Mouse (Mus musculus) embryonic facial prominence, embryonic 12.5 days (tissue): ENCODE measurements at regions not wholly inside any gene's neighbourhood (a gene's known extent, or its start where the extent isn't known, plus 50 kb on each side); places are given as distances from the start of the nearest gene placed in this dataset.

ENCODE experiments used
- ATAC-seq: fragments of 200-750 bp; cut with Nextera tagmentation; 2 replicates; pipeline ENCODE4 v1.8.0; 2017; ENCODE audit not compliant: insufficient number of reproducible peaks, insufficient read depth, low FRiP score, low TSS enrichment
- H3K27ac ChIP-seq: fragments of 300-500 bp; sonication (generic); 2 replicates; pipeline ENCODE4 v1.5.1; 2016; ENCODE audit warnings: mild to moderate bottlenecking
- H3K27me3 ChIP-seq: fragments of 300-500 bp; sonication (generic); 2 replicates; pipeline ENCODE4 v1.6.1; 2016; ENCODE audit warnings: mild to moderate bottlenecking, moderate library complexity
- H3K36me3 ChIP-seq: fragments of 300-500 bp; sonication (generic); 2 replicates; pipeline ENCODE4 v1.6.1; 2016; ENCODE audit warnings: mild to moderate bottlenecking
- H3K4me1 ChIP-seq: fragments of 300-500 bp; sonication (generic); 2 replicates; pipeline ENCODE4 v1.6.1; 2016
- H3K4me2 ChIP-seq: fragments of 300-500 bp; sonication (generic); replicated peaks from 2 replicates; pipeline ENCODE4 v1.6.1; 2016; ENCODE audit warnings: mild to moderate bottlenecking, moderate library complexity
- H3K4me3 ChIP-seq: fragments of 300-500 bp; sonication (generic); 2 replicates; pipeline ENCODE4 v1.5.1; 2016; ENCODE audit warnings: mild to moderate bottlenecking
- H3K9ac ChIP-seq: fragments of 300-500 bp; sonication (generic); 2 replicates; pipeline ENCODE4 v1.6.1; 2016; ENCODE audit warnings: mild to moderate bottlenecking, moderate library complexity
- H3K9me3 ChIP-seq: fragments of 300-500 bp; sonication (generic); 2 replicates; pipeline ENCODE4 v1.6.1; 2016; ENCODE audit warnings: mild to moderate bottlenecking, moderate library complexity
- WGBS: fragments of 180-500 bp; shearing (Covaris S2); methylation state at CpG from one replicate; pipeline ENCODE4 v1.1.7; 2016; 5-methylcytosine and 5-hydroxymethylcytosine counted together

- Histone ChIP-seq H3K27me3 (no peaks in the 10 kb centered on the region), H3K4me3 (no peak overlapping the region), H3K27ac (no peak overlapping the region), H3K4me1 (no peaks in the 10 kb centered on the region), H3K9ac (no peak overlapping the region), H3K4me2 (no peak overlapping the region), H3K36me3 (no peaks in the 10 kb centered on the region), H3K9me3 (no peaks in the 10 kb centered on the region)
- ATAC-seq = no peak
- 68% methylated on average over 3 of the region's 3 CpGs for WGBS
Observed at GRCm38 (mm10) chr12:58530306-58530705, 261.2 kb upstream of the Clec14a start.

GRCm38 (mm10) chr12:58516800-58517199 is 247.7 kb upstream of the Clec14a start:
- no peaks in the 10 kb centered on the region for H3K4me1 ChIP-seq
- H3K36me3 ChIP-seq = no peaks in the 10 kb centered on the region
- 55% methylated on average over 1 of the region's 1 CpGs for WGBS
- no peak overlapping the region for H3K4me2 ChIP-seq
- no peak overlapping the region for H3K4me3 ChIP-seq
- no peak for ATAC-seq
- no peak overlapping the region for H3K27ac ChIP-seq
- H3K9me3 ChIP-seq = no peaks in the 10 kb centered on the region
- H3K27me3 ChIP-seq = no peaks in the 10 kb centered on the region
- H3K9ac ChIP-seq = no peak overlapping the region

GRCm38 (mm10) chr12:58513951-58514350 is 244.9 kb upstream of the Clec14a start:
- Histone ChIP-seq H3K9ac (no peak overlapping the region), H3K27me3 (no peaks in the 10 kb centered on the region), H3K4me1 (no peaks in the 10 kb centered on the region), H3K4me3 (no peak overlapping the region), H3K36me3 (no peaks in the 10 kb centered on the region), H3K27ac (no peak overlapping the region), H3K4me2 (no peak overlapping the region), H3K9me3 (no peaks in the 10 kb centered on the region)
- no peak for ATAC-seq
- 96% methylated on average over 1 of the region's 1 CpGs for WGBS

GRCm38 (mm10) chr12:58512645-58513044 is 243.6 kb upstream of the Clec14a start:
- Histone ChIP-seq H3K9me3 (no peaks in the 10 kb centered on the region), H3K4me1 (no peaks in the 10 kb centered on the region), H3K36me3 (no peaks in the 10 kb centered on the region), H3K27ac (no peak overlapping the region), H3K27me3 (no peaks in the 10 kb centered on the region), H3K9ac (no peak overlapping the region), H3K4me3 (no peak overlapping the region), H3K4me2 (no peak overlapping the region)
- 63% methylated on average over 7 of the region's 7 CpGs for WGBS
- ATAC-seq = no peak

GRCm38 (mm10) chr12:58504283-58504682 is 235.2 kb upstream of the Clec14a start:
- Histone ChIP-seq H3K4me1 (no peaks in the 10 kb centered on the region), H3K4me3 (no peak overlapping the region), H3K36me3 (no peaks in the 10 kb centered on the region), H3K9ac (no peak overlapping the region), H3K27ac (no peak overlapping the region), H3K9me3 (no peaks in the 10 kb centered on the region), H3K27me3 (no peaks in the 10 kb centered on the region), H3K4me2 (no peak overlapping the region)
- ATAC-seq = no peak

- Histone ChIP-seq H3K27ac (no peak overlapping the region), H3K36me3 (no peaks in the 10 kb centered on the region), H3K4me1 (no peaks in the 10 kb centered on the region), H3K4me2 (no peak overlapping the region), H3K27me3 (no peaks in the 10 kb centered on the region), H3K9me3 (no peaks in the 10 kb centered on the region), H3K4me3 (no peak overlapping the region), H3K9ac (no peak overlapping the region)
- no peak for ATAC-seq
Observed at GRCm38 (mm10) chr12:58474181-58474580, 205.1 kb upstream of the Clec14a start.

- H3K27ac ChIP-seq = no peak overlapping the region
- no peak overlapping the region for H3K4me3 ChIP-seq
- no peaks in the 10 kb centered on the region for H3K36me3 ChIP-seq
- no peaks in the 10 kb centered on the region for H3K27me3 ChIP-seq
- H3K4me2 ChIP-seq = no peak overlapping the region
- no peaks in the 10 kb centered on the region for H3K9me3 ChIP-seq
- ATAC-seq = no peak
- no peaks in the 10 kb centered on the region for H3K4me1 ChIP-seq
- no peak overlapping the region for H3K9ac ChIP-seq
- 56% methylated on average over 1 of the region's 1 CpGs for WGBS
Observed at GRCm38 (mm10) chr12:58473511-58473910, 204.4 kb upstream of the Clec14a start.

- no peak overlapping the region for H3K4me2 ChIP-seq
- H3K36me3 ChIP-seq = no peaks in the 10 kb centered on the region
- H3K4me1 ChIP-seq = no peaks in the 10 kb centered on the region
- 88% methylated on average over 3 of the region's 3 CpGs for WGBS
- no peaks in the 10 kb centered on the region for H3K27me3 ChIP-seq
- H3K9me3 ChIP-seq = no peaks in the 10 kb centered on the region
- H3K27ac ChIP-seq = no peak overlapping the region
- ATAC-seq = no peak
- no peak overlapping the region for H3K4me3 ChIP-seq
- no peak overlapping the region for H3K9ac ChIP-seq
Observed at GRCm38 (mm10) chr12:58460465-58460864, 191.4 kb upstream of the Clec14a start.

GRCm38 (mm10) chr12:58454828-58455227 is 185.7 kb upstream of the Clec14a start:
- Histone ChIP-seq H3K36me3 (no peaks in the 10 kb centered on the region), H3K4me1 (no peaks in the 10 kb centered on the region), H3K27ac (no peak overlapping the region), H3K4me3 (no peak overlapping the region), H3K27me3 (no peaks in the 10 kb centered on the region), H3K9me3 (no peaks in the 10 kb centered on the region), H3K4me2 (no peak overlapping the region), H3K9ac (no peak overlapping the region)
- 83% methylated on average over 2 of the region's 2 CpGs for WGBS
- ATAC-seq = no peak

GRCm38 (mm10) chr12:58443007-58443406 is 173.9 kb upstream of the Clec14a start:
- Histone ChIP-seq H3K9ac (no peak overlapping the region), H3K4me3 (no peak overlapping the region), H3K4me1 (no peaks in the 10 kb centered on the region), H3K27ac (no peak overlapping the region), H3K9me3 (no peaks in the 10 kb centered on the region), H3K36me3 (no peaks in the 10 kb centered on the region), H3K4me2 (no peak overlapping the region), H3K27me3 (no peaks in the 10 kb centered on the region)
- WGBS = 60% methylated on average over 3 of the region's 3 CpGs
- ATAC-seq = no peak

- Histone ChIP-seq H3K27me3 (no peaks in the 10 kb centered on the region), H3K4me3 (no peak overlapping the region), H3K4me1 (no peaks in the 10 kb centered on the region), H3K9me3 (no peaks in the 10 kb centered on the region), H3K27ac (no peak overlapping the region), H3K4me2 (no peak overlapping the region), H3K9ac (no peak overlapping the region), H3K36me3 (no peaks in the 10 kb centered on the region)
- no peak for ATAC-seq
- WGBS = 91% methylated on average over 2 of the region's 2 CpGs
Observed at GRCm38 (mm10) chr12:58441962-58442361, 172.9 kb upstream of the Clec14a start.

- Histone ChIP-seq H3K4me1 (no peaks in the 10 kb centered on the region), H3K9me3 (no peaks in the 10 kb centered on the region)
- ATAC-seq = no peak
Observed at GRCm38 (mm10) chr12:58440666-58441065, 171.6 kb upstream of the Clec14a start.

GRCm38 (mm10) chr12:58437031-58437430 is 167.9 kb upstream of the Clec14a start:
- no peak overlapping the region for H3K4me2 ChIP-seq
- no peak overlapping the region for H3K4me3 ChIP-seq
- 54% methylated on average over 6 of the region's 6 CpGs for WGBS
- H3K27ac ChIP-seq = no peak overlapping the region
- H3K9me3 ChIP-seq = no peaks in the 10 kb centered on the region
- no peak for ATAC-seq
- H3K4me1 ChIP-seq = no peaks in the 10 kb centered on the region
- no peaks in the 10 kb centered on the region for H3K36me3 ChIP-seq
- no peak overlapping the region for H3K9ac ChIP-seq
- no peaks in the 10 kb centered on the region for H3K27me3 ChIP-seq

More at GRCm38 (mm10) chr12:58440666-58441065, 171.6 kb upstream of the Clec14a start:
- no peak overlapping the region for H3K4me2 ChIP-seq
- no peaks in the 10 kb centered on the region for H3K36me3 ChIP-seq
- no peak overlapping the region for H3K27ac ChIP-seq
- no peaks in the 10 kb centered on the region for H3K27me3 ChIP-seq
- no peak overlapping the region for H3K9ac ChIP-seq
- no peak overlapping the region for H3K4me3 ChIP-seq
